Mouse (Mus musculus): ENCODE data around the gene Sgpp1.
"Not testable (repeated sequence)": the region's sequence is repeated elsewhere in the genome, so short reads cannot be mapped to it uniquely, and the experiment has no call there.

Gene Sgpp1

DNA sequence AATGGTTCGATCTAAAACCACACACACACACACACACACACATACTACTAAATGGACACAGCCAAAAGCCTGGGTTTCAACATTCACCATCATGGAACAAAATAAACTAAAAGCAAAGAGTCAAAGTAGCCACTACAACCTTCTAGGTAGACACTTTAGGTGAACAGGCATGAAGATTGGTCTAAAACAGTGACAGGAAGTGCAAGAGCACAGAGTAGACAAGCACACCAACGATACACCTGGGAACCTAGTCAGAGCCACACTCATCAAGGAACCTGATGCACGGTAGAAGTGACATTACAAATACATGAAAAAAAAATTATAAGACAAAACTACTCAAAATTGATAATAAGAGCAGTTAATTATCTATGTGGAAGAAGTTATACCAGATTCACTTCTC is 4.0 kb downstream of the Sgpp1 start:
- DNase-seq, result no peak

DNA sequence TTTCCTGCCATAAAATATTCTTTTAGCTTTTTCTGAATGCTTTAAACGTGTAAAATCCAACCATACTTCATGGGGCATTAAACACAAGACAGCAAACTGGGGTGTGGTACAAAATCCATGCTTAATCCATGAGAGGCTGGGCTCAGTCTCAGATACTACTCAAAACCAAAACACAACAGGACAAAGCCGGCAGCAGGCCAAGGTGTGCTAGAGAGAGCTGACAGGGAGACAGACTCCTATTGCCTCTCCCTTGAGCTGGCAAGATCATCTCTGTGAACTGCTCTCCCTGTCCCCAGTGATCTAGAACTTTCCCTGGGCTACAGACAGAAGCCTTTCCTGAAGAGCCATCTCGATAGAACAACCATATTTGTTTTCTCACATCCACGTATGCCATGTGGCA is 5.1 kb downstream of the Sgpp1 start:
- DNase-seq, result peak; percentile 22 to 50

GRCm38 (mm10) chr12:75729876-75730275 is 5.7 kb downstream of the Sgpp1 start:
- no peak for DNase-seq

DNA sequence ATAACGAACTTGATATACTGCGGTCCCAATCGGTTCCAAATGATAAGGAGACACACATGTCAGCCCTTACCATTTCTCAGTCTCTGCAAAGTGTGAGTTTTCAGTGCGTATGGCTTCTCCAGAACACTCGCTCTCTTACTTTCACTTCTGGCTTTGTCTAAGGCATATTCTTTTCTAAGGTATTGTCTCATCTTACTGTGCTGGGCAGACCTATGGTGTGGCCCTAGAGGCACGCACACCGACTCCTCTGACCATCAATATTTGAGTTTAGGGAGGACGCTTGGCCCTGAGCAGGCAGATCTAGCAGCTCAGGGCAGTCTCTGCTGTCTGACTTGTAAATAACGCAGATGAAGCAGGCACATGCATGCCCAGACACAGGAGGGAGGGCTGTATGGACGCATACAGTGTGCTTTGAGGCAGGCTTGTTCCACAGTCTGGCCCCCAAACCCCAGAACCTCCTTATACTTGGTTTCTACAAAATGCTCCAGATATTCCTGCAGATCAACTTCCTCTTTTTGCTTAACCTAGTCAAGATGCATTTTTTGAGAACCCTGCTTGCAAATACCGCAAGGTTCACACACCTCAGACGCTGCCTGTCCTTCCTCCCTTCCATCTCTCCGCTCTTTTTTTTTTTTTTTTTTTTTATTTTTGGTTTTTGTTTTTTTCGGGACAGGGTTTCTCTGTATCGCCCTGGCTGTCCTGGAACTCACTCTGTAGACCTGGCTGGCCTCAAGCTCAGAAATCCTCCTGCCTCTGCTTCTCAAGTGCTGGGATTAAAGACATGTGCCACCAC is 8.0 kb downstream of the Sgpp1 start:
- DNase-seq, result no peak

GRCm38 (mm10) chr12:75726349-75726861 is 9.1 kb downstream of the Sgpp1 start:
- DNase-seq, result no peak

DNA sequence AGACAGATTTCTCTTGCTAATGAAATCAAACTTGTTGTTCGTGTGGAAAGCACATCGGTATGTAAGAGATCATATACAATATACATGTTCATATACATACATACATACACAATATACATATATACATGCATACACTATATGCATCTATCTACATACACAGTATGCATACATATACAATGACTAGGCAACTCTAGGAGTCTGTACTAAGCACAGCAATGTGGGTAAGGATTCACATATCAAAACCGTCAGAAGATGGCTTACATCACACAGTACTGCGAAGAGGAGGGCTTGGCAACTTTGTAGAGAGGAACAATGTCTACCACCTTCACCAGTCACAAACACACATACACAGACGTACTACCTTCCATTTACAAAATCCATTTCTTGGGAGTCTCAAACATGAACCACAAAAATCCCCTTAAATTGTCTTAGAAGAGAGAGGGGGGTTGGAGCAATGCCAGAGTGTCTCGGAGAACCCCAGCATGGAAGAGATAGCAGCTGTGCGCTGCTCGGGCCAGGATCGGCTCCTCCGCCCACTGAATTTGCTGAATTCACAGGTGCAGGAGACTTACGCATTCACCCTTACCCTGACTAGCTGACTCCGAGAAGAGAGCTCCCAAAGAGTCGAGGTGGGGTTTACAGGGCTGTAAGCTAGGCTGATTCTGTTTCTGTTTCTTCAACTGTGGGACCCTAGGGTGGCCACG is 10.8 kb downstream of the Sgpp1 start:
- peak in 1 of 2 experiments; percentile 14 for DNase-seq

DNA sequence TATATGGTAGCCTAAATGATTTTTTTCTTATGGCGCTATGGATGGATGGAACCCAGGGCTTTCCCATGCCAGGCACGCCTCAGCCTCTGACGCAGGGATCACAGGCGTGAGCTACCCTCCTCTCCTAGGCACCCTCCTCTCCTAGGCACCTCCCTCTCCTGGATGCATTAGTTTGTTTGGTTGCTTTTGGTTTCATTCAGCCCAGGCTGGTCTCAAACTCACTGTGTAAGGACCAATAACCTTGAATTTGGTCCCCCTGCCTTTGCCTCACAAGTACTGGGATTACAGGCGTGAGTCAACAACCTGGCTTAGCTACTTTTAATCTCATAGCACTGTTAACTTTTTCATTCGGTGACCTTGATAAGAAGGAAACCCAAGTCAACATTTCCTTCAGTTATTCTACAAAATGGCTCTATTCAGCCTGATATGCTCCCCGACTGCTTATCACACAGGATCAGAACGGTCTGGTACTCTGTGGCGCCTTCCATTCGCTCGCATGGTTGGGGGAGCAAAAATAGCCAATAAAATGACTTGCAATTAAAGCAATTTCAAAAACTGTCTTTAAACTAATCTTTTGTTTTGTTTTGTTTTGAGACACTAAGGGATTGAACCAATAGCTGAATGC is 11.6 kb downstream of the Sgpp1 start:
- DNase-seq, result no peak

GRCm38 (mm10) chr12:75721941-75722340 is 13.6 kb downstream of the Sgpp1 start:
- DNase-seq, result no peak

GRCm38 (mm10) chr12:75721006-75721405 is 14.5 kb downstream of the Sgpp1 start:
- DNase-seq, result no peak

GRCm38 (mm10) chr12:75713596-75713995 is 21.9 kb downstream of the Sgpp1 start:
- no peak for DNase-seq

DNA sequence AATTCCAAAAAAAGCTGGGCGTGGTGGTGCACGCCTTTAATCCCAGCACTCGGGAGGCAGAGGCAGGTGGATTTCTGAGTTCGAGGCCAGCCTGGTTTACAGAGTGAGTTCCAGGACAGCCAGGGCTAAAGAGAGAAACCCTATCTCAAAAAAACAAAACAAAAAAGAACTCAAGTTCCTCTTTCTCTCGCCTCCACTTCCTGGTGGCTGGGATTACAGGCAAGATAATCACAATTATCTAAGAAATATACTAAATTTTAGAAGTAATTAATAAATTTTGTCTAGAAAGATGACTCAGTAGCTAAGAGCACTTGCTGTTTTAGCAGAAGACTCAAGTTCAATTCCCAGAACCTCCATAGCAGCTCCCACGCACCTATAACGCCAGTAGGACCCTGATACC is 22.6 kb downstream of the Sgpp1 start:
- DNase-seq, result not testable (repeated sequence)

GRCm38 (mm10) chr12:75710596-75711376 is 24.7 kb downstream of the Sgpp1 start:
- DNase-seq, result no peak

GRCm38 (mm10) chr12:75709506-75709905 is 26.0 kb downstream of the Sgpp1 start:
- no peak for DNase-seq

- no peak for DNase-seq
These were observed 28.9 kb downstream of the Sgpp1 start for GRCm38 (mm10) chr12:75706670-75707069.

- DNase-seq, result no peak
These were observed 32.8 kb downstream of the Sgpp1 start for GRCm38 (mm10) chr12:75702739-75703122.

DNA sequence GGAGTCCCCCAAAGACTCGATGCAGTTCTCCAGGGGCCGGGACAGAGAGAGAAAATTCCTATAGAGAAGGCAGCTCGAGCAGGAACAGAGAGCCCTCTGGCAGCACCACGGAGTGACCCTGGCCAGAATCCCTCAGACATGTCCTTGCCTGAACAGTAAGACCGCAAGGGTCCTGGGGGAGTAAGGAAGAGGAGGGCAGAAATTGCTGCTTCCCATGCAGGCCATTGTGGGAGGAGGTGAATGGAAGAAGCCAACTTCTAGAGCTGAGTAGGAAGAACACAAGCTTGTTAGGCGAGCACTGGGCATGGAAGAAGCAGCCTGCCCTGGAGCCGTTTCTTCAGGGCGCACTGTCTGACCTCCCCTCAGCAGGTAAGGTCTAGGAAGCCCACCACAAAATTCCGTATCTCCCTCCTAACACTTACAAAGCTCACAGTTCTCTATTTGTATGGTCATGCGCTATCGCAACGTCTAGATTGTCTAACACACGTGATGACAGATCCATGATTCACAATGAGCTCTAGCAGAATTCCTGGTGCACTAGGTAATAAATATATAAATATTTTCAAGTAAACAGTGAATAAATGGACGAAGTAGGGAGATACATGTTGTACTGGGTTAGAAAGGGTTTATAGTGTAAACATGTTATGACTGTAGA is 33.3 kb downstream of the Sgpp1 start:
- DNase-seq, result no peak

GRCm38 (mm10) chr12:75701173-75702083 is 34.1 kb downstream of the Sgpp1 start:
- peak in 1 of 2 experiments; percentile 15 for DNase-seq

DNA sequence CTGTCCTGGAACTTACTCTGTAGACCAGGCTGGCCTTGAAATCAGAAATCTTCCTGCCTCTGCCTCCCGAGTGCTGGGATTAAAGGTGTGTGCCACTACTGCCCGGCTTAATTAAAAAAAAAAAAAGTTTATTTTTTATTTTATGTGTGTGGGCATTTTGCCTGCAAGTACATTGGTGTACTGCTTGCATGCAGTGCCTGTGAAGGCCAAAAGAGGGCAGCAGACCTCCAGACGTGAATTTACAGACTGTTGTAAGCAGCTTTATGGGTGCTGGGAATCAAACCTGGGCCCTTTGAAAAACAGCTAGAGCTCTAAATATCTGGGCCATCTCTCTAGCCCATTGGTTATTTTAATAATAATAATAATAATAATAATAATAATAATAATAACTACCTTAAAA is 36.8 kb downstream of the Sgpp1 start:
- no peak for DNase-seq

GRCm38 (mm10) chr12:75695845-75696244 is 39.7 kb downstream of the Sgpp1 start:
- DNase-seq, result not testable (repeated sequence)

DNA sequence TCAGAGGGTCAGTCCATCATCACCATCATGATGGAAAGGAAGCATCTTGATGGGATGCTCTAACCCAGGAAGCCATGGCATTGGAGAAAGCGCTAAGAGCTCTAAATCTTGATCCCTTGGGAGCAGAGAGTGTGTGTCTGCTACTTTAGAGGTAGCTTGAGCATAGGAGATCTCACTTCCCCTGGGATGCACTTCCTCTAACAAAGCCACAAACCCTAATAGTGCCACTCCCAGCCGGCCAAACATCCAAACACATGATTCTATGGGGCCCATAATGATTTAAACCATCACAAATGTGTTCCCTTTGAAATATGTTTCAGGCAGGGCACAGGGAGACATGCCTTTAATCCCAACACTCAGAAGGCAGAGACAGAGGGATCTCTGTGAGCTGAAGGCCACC is 46.5 kb downstream of the Sgpp1 start:
- DNase-seq, result no peak

DNA sequence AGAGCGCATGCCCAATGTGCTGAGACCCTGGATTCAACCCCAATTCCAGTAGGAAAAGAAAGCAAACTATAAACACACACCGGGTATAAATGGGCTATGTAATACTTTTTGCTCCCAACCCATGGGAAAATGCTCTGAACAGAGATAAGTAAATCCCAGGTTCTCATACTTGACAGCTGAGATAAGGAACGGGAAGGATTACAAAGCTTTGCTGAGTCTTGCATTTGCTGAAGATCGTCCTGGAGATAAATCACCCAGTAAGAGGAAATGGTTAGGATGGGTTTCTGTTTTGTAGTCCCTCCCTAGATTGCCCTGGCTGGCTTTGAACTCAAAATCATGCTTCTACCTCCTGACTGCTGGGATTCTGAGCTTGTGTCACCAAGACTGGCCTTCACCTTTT is 48.2 kb downstream of the Sgpp1 start:
- DNase-seq, result no peak
